8 mouse cellular contexts compared by ENCODE assay signal in the genomic region with DNA sequence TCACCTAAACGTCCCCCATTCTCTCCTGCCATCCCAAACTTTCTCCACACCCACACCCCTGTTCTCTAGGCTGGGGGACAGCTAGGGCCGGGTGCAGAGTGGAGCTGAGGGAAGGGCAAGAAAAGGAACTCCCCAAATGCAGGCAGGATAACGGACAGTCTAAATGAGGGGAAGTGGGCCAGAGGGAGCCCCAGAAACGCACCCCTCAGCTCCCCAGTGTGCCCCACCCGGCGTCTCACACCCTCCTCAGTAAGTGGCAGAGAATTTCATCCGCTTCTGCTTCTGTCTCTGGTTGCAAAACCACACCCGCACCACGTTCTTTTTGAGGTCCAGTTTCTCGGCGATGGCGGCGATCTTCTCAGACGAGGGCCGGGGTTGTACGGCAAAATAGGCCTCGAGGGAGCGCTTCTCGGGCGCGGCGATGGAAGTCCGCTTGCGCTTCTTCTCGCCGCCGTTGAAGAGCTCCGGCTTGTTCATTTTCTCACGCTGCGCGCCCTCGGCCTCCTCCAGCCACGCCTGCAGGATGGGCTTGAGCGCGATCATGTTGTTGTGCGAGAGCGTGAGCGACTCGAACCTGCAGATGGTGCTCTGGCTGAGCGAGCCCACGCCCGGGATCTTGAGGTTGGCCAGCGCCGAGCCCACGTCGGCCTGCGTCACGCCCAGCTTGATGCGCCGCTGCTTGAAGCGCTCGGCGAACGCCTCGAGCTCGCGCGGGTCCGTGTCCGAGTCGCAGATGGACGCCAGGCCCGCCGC. TPM values are rescaled to one million over a fixed set of nuclear protein-coding genes. Genes with fewer than 3 reads are reported as not detected.
DNase-seq lines count a peak whose midpoint lies in the region; ATAC-seq and TF ChIP-seq lines count a peak whose summit lies in the region.

No protein-coding gene starts in this region.

- no peaks in the 10 kb centered on the region for H3K36me3 ChIP-seq in heart, embryonic 11.5 days (ENCODE audit: control insufficient read depth, insufficient read depth, low read length)
- no peaks in the 10 kb centered on the region for H3K36me3 ChIP-seq in heart, adult 2 months (ENCODE audit: control insufficient read depth, insufficient read depth, low read length)
- no peaks in the 10 kb centered on the region for H3K36me3 ChIP-seq in heart, postnatal 0 days (replicated peaks; ENCODE audit: control insufficient read depth, insufficient read depth, low read length)
- no peaks in the 10 kb centered on the region for H3K36me3 ChIP-seq in liver, embryonic 16.5 days (ENCODE audit: control insufficient read depth, insufficient read depth)
- H3K36me3 ChIP-seq in stomach, embryonic 14.5 days (ENCODE audit: control insufficient read depth, insufficient read depth, low read length) = no peaks in the 10 kb centered on the region

- TF ChIP-seq CTCF in heart, adult 2 months (IDR thresholded peaks at IDR 0.05) = no peak
- TF ChIP-seq CTCF in bone marrow macrophage, adult 2 months (IDR thresholded peaks at IDR 0.05; ENCODE audit: low read depth, low read length) = no peak
- TF ChIP-seq CTCF in heart, postnatal 0 days (IDR thresholded peaks at IDR 0.05; ENCODE audit: low read depth) = no peak

- H3K27ac ChIP-seq in heart, embryonic 11.5 days (ENCODE audit: low read depth, low read length) = no peak overlapping the region
- no peak overlapping the region for H3K27ac ChIP-seq in heart, adult 2 months
- H3K27ac ChIP-seq in bone marrow macrophage, adult 2 months (ENCODE audit: insufficient read depth, low read depth, low read length) = no peak overlapping the region
- no peak overlapping the region for H3K27ac ChIP-seq in heart, postnatal 0 days (ENCODE audit: low read depth)
- no peak overlapping the region for H3K27ac ChIP-seq in liver, embryonic 16.5 days (ENCODE audit: low read length)
- no peak overlapping the region for H3K27ac ChIP-seq in stomach, embryonic 14.5 days (ENCODE audit: low read length)

- intact Hi-C loops in heart, adult 2 months (cut with DNase I) = no loop called here

- no peak for TF ChIP-seq EP300 in heart, adult 2 months (IDR thresholded peaks at IDR 0.05; ENCODE audit: insufficient read depth, low read depth, low read length)
- no peak for TF ChIP-seq EP300 in heart, postnatal 0 days (IDR thresholded peaks at IDR 0.05; ENCODE audit: low read depth)

- H3K4me1 ChIP-seq in heart, embryonic 11.5 days (ENCODE audit: control insufficient read depth, insufficient read depth, low read length) = no peaks in the 10 kb centered on the region; the same call in 1 of the 2 replicates
- H3K4me1 ChIP-seq in heart, adult 2 months (ENCODE audit: control insufficient read depth, insufficient read depth, low read length) = peaks cover 1% of the 10 kb centered on the region; the same call in 1 of the 2 replicates
- peaks cover 4% of the 10 kb centered on the region; the same call in 1 of the 2 replicates for H3K4me1 ChIP-seq in bone marrow macrophage, adult 2 months (ENCODE audit: control insufficient read depth, insufficient read depth, low read length)
- H3K4me1 ChIP-seq in heart, postnatal 0 days (ENCODE audit: control insufficient read depth, insufficient read depth) = peaks cover 8% of the 10 kb centered on the region; the same call in 1 of the 2 replicates
- H3K4me1 ChIP-seq in liver, embryonic 16.5 days (ENCODE audit: control insufficient read depth, low read depth, low read length) = peaks cover 4% of the 10 kb centered on the region; the same call in 1 of the 2 replicates
- H3K4me1 ChIP-seq in stomach, embryonic 14.5 days (ENCODE audit: control insufficient read depth, insufficient read depth, low read length) = 0 out of 2 replicates have a peak, but pooled peaks cover 4% of the 10 kb centered on the region

- H3K9me3 ChIP-seq in heart, embryonic 11.5 days (replicated peaks; ENCODE audit: control insufficient read depth, low read length) = no peaks in the 10 kb centered on the region
- no peaks in the 10 kb centered on the region for H3K9me3 ChIP-seq in heart, postnatal 0 days (replicated peaks; ENCODE audit: control insufficient read depth, low read length)
- no peaks in the 10 kb centered on the region for H3K9me3 ChIP-seq in liver, embryonic 16.5 days (replicated peaks; ENCODE audit: control insufficient read depth, low read length)
- H3K9me3 ChIP-seq in stomach, embryonic 14.5 days (ENCODE audit: control insufficient read depth, low read depth, low read length) = no peaks in the 10 kb centered on the region

- no peak for TF ChIP-seq POLR2A in heart, adult 2 months (IDR thresholded peaks at IDR 0.05; ENCODE audit: insufficient read depth, low read depth, low read length)
- no peak for TF ChIP-seq POLR2A in bone marrow macrophage, adult 2 months (IDR thresholded peaks at IDR 0.05; ENCODE audit: borderline replicate concordance, low read depth, low read length)

- no peak for DNase-seq in heart, adult 2 months
- no peak for DNase-seq in heart, postnatal 0 days (ENCODE audit: low spot score)
- no peak for DNase-seq in urinary bladder, adult 2 months (ENCODE audit: low spot score)
- DNase-seq in T-cell, adult 2 months (ENCODE audit: low spot score) = no peak

- H3K4me3 ChIP-seq in heart, embryonic 11.5 days (ENCODE audit: low read depth, low read length) = peak overlapping the region; percentile 32
- no peak overlapping the region for H3K4me3 ChIP-seq in heart, adult 2 months
- H3K4me3 ChIP-seq in bone marrow macrophage, adult 2 months (ENCODE audit: insufficient read depth, low read length) = peak overlapping the region; percentile 46
- H3K4me3 ChIP-seq in heart, postnatal 0 days (ENCODE audit: low read depth, low read length) = peak overlapping the region; percentile 34
- H3K4me3 ChIP-seq in liver, embryonic 16.5 days (ENCODE audit: low read depth, low read length) = peak overlapping the region; percentile 22
- H3K4me3 ChIP-seq in stomach, embryonic 14.5 days (ENCODE audit: low read depth, low read length) = peak overlapping the region; percentile 13; the same call in 1 of the 2 replicates

- H3K79me2 ChIP-seq in heart, adult 2 months (replicated peaks; ENCODE audit: control insufficient read depth, insufficient read depth, low read length) = no peaks in the 10 kb centered on the region

- WGBS in heart, embryonic 11.5 days (ENCODE audit: insufficient replicate concordance) = under 1% methylated on average over 60 of the region's 64 CpGs
- WGBS in heart, adult 2 months = 2% methylated on average over 64 of the region's 64 CpGs
- 1% methylated on average over 61 of the region's 64 CpGs for WGBS in heart, postnatal 0 days
- under 1% methylated on average over 62 of the region's 64 CpGs for WGBS in liver, embryonic 16.5 days (ENCODE audit: insufficient replicate concordance)
- under 1% methylated on average over 62 of the region's 64 CpGs for WGBS in stomach, embryonic 14.5 days

- peaks cover 87% of the 10 kb centered on the region for H3K27me3 ChIP-seq in heart, embryonic 11.5 days (ENCODE audit: control insufficient read depth, insufficient read depth, low read length)
- peaks cover 31% of the 10 kb centered on the region for H3K27me3 ChIP-seq in heart, adult 2 months (ENCODE audit: control insufficient read depth, insufficient read depth, low read length)
- H3K27me3 ChIP-seq in heart, postnatal 0 days (ENCODE audit: control insufficient read depth, insufficient read depth, low read length) = peaks cover 92% of the 10 kb centered on the region
- peaks cover 91% of the 10 kb centered on the region for H3K27me3 ChIP-seq in liver, embryonic 16.5 days (ENCODE audit: control insufficient read depth, insufficient read depth, low read depth, low read length)
- peaks cover 62% of the 10 kb centered on the region for H3K27me3 ChIP-seq in stomach, embryonic 14.5 days (ENCODE audit: control insufficient read depth, insufficient read depth, low read length)

- ATAC-seq in heart, embryonic 11.5 days (replicated peaks; ENCODE audit: insufficient number of reproducible peaks, low FRiP score, low TSS enrichment) = no peak
- ATAC-seq in heart, postnatal 0 days (ENCODE audit: insufficient read depth, low read depth) = no peak
- no peak for ATAC-seq in liver, embryonic 16.5 days (ENCODE audit: low read depth)
- no peak for ATAC-seq in stomach, embryonic 14.5 days (ENCODE audit: insufficient number of reproducible peaks, insufficient read depth, low FRiP score, low read depth)

- H3K4me2 ChIP-seq in heart, embryonic 11.5 days = peak overlapping the region; percentile 61
- peak overlapping the region; percentile 35 for H3K4me2 ChIP-seq in heart, postnatal 0 days (ENCODE audit: low read depth, low read length)
- H3K4me2 ChIP-seq in liver, embryonic 16.5 days (ENCODE audit: low read depth, low read length) = 0 out of 2 replicates have a peak overlapping the region, but pooled peaks have one; percentile 17
- peak overlapping the region; percentile 32 for H3K4me2 ChIP-seq in stomach, embryonic 14.5 days (replicated peaks; ENCODE audit: low read depth, low read length)

- no peak overlapping the region for H3K9ac ChIP-seq in heart, embryonic 11.5 days (ENCODE audit: low read depth, low read length)
- H3K9ac ChIP-seq in heart, adult 2 months (ENCODE audit: low read depth, low read length) = no peak overlapping the region
- H3K9ac ChIP-seq in heart, postnatal 0 days (replicated peaks; ENCODE audit: low read depth, low read length) = no peak overlapping the region
- no peak overlapping the region for H3K9ac ChIP-seq in liver, embryonic 16.5 days (ENCODE audit: low read depth, low read length)
- H3K9ac ChIP-seq in stomach, embryonic 14.5 days (replicated peaks; ENCODE audit: low read depth, low read length) = no peak overlapping the region

RNA-seq across cellular contexts. Expression of a gene that starts 2.1 kb away (rescaled TPM):
- 0.04 and 0.07 TPM in 2 replicates for polyA plus RNA-seq in heart, embryonic 11.5 days (2014; fragmentation: Nextera tagmentation; extraction: Ambion mirVana)
- under 1 TPM; 0.16 to 0.18 TPM for total RNA-seq in heart, adult 2 months (2021)
- 0.02 TPM in 1 of 2 replicates, not detected in the other for polyA plus RNA-seq in heart, adult 2 months (2012; rRNA removed)
- polyA plus RNA-seq in bone marrow macrophage, adult 2 months (2012; ENCODE audit: insufficient read depth, insufficient read length, missing spikeins) = not detected in 2 replicates
- total RNA-seq in heart, postnatal 0 days (2014; rRNA removed; ENCODE audit: low replicate concordance) = not detected in 2 replicates
- polyA plus RNA-seq in heart, postnatal 0 days (2015; fragmentation: Nextera tagmentation; extraction: Ambion mirVana) = 0.04 and 0.23 TPM in 2 replicates
- polyA plus RNA-seq in liver, embryonic 16.5 days (2015; fragmentation: Nextera tagmentation; extraction: Ambion mirVana) = not detected in 2 replicates
- 0.32 and 0.43 TPM in 2 replicates for polyA plus RNA-seq in stomach, embryonic 14.5 days (2014; fragmentation: Nextera tagmentation; extraction: Ambion mirVana)
- 0.01 and 0.08 TPM in 2 replicates for polyA plus RNA-seq in urinary bladder, adult 2 months (2012; rRNA removed)

RNA-seq across cellular contexts. Expression of a gene that starts 56.8 kb away (rescaled TPM):
- 21.0 and 23.4 TPM in 2 replicates for polyA plus RNA-seq in heart, embryonic 11.5 days (2014; fragmentation: Nextera tagmentation; extraction: Ambion mirVana)
- 1 to 10 TPM; 4.7 to 5.1 TPM for total RNA-seq in heart, adult 2 months (2021)
- polyA plus RNA-seq in heart, adult 2 months (2012; rRNA removed) = 1.8 and 2.2 TPM in 2 replicates
- polyA plus RNA-seq in bone marrow macrophage, adult 2 months (2012; ENCODE audit: insufficient read depth, insufficient read length, missing spikeins) = 6.5 and 8.6 TPM in 2 replicates
- 0.61 and 2.0 TPM in 2 replicates for total RNA-seq in heart, postnatal 0 days (2014; rRNA removed; ENCODE audit: low replicate concordance)
- polyA plus RNA-seq in heart, postnatal 0 days (2015; fragmentation: Nextera tagmentation; extraction: Ambion mirVana) = 6.6 and 7.8 TPM in 2 replicates
- 3.1 and 3.6 TPM in 2 replicates for polyA plus RNA-seq in liver, embryonic 16.5 days (2015; fragmentation: Nextera tagmentation; extraction: Ambion mirVana)
- polyA plus RNA-seq in stomach, embryonic 14.5 days (2014; fragmentation: Nextera tagmentation; extraction: Ambion mirVana) = 32.4 and 39.1 TPM in 2 replicates
- 5.8 and 5.9 TPM in 2 replicates for polyA plus RNA-seq in urinary bladder, adult 2 months (2012; rRNA removed)
